Mouse (Mus musculus): ENCODE results near the gene Cnot2. TPM values are rescaled to one million over a fixed set of nuclear protein-coding genes. Genes with fewer than 3 reads are reported as not detected.

Cnot2 gene
- polyA plus RNA-seq, 1 experiment from 2014 or later, result 98.2 TPM

DNA sequence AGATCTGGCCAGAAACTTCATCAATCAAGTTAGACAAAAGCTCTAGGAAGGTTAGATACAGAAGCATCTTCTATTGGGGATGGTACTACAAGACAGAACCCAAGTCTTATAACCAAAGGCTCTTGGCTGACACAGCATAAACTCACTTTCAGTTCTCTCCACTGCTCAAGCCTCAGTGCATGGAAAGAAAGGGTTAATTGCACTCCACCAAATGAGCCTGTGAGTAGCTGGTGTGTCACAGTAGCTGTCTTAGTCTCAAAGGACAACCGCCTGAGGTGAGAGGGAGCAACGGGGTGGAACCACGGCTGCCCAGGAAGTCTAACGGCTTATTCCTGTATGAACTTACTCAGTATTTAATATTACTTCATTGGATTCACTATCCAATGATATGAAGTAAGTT lies 33.4 kb downstream of the Cnot2 start:
- Histone ChIP-seq H3K4me3 (no peak overlapping the region), H3K4me1 (replicated peaks) (peaks cover 7% of the 10 kb centered on the region), H3K9me3 (no peaks in the 10 kb centered on the region), H3K27ac (no peak overlapping the region), H3K9ac (no peak overlapping the region), H3K27me3 (no peaks in the 10 kb centered on the region), H3K36me3 (no peaks in the 10 kb centered on the region), H3K4me2 (no peak overlapping the region)
- 19% methylated on average over 4 of the region's 4 CpGs for WGBS
- ATAC-seq (ENCODE audit: low FRiP score), result no peak

DNA sequence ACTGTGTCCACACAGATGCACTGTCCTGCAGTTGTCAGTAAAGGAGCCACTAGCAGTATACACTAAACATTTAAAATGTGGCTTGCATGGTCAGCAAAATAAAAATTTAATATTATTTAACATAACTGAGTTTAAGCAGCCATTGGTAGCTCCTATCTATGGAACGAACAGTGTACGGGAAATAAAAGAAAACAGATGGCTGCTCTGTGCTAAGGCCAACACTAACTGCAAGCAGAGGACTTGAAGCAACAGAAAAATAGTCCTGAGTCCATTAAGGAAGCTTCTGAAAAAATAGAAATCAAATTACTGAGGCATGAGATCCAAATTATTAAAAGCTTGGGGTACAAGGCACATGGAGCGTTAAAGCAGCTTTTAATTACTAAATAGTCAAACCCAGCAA lies 35.1 kb downstream of the Cnot2 start:
- H3K4me2 ChIP-seq, result no peak overlapping the region
- no peaks in the 10 kb centered on the region for H3K9me3 ChIP-seq
- 80% methylated on average over 3 of the region's 3 CpGs for WGBS
- peaks cover 7% of the 10 kb centered on the region for H3K4me1 ChIP-seq (replicated peaks)
- no peaks in the 10 kb centered on the region for H3K27me3 ChIP-seq
- ATAC-seq (ENCODE audit: low FRiP score), result no peak
- H3K4me3 ChIP-seq, result no peak overlapping the region
- H3K27ac ChIP-seq, result no peak overlapping the region
- H3K9ac ChIP-seq, result no peak overlapping the region
- H3K36me3 ChIP-seq, result no peaks in the 10 kb centered on the region

DNA sequence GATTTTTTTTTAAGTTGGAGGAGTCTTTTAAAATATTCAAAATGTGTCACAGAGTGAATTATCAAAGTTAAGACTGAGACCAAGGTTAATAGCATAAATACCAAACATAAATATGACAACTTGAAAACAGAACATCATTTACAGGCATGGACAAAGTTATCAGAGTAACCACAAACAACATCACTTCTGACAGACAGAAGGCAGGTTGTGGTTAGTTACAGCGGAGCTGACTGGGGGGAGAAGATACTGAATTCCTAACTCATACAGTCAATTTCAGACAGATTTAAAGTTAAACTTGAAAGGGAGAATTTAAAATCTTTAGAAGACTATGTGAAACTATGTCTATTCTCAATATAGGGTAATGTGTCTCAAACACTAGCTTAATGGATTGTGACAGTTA lies 38.2 kb downstream of the Cnot2 start:
- WGBS, result 98% methylated on average over 1 of the region's 1 CpGs
- Histone ChIP-seq H3K4me3 (no peak overlapping the region), H3K27me3 (no peaks in the 10 kb centered on the region), H3K9me3 (no peaks in the 10 kb centered on the region), H3K9ac (no peak overlapping the region), H3K36me3 (no peaks in the 10 kb centered on the region), H3K4me2 (no peak overlapping the region), H3K4me1 (replicated peaks) (peaks cover 9% of the 10 kb centered on the region), H3K27ac (no peak overlapping the region)
- no peak for ATAC-seq (ENCODE audit: low FRiP score)

DNA sequence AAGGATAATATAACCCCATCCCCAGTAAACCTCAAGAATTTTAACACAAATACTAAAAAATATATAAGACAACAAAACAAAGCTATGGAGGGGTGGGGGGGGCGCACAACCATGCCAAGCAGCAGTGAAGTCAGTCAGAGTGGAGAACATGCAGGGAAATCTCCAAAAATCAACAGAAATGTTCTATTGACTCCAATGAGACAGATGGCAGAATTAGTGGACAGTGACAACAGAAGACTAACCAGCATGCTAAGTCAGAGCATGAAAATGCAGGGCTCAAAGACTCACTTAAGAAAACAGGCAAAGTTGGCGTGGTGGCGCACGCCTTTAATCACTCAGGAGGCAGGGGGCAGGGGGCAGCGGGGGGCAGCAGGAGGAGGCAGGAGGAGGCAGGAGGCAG lies 40.6 kb downstream of the Cnot2 start:
- Histone ChIP-seq H3K36me3 (no peaks in the 10 kb centered on the region), H3K9me3 (no peaks in the 10 kb centered on the region), H3K4me3 (no peak overlapping the region), H3K4me2 (no peak overlapping the region), H3K4me1 (replicated peaks) (peaks cover 7% of the 10 kb centered on the region; the same call in 1 of the 2 replicates), H3K27me3 (no peaks in the 10 kb centered on the region), H3K27ac (no peak overlapping the region), H3K9ac (no peak overlapping the region)
- ATAC-seq (ENCODE audit: low FRiP score), result no peak
- WGBS, result 72% methylated on average over 5 of the region's 5 CpGs

DNA sequence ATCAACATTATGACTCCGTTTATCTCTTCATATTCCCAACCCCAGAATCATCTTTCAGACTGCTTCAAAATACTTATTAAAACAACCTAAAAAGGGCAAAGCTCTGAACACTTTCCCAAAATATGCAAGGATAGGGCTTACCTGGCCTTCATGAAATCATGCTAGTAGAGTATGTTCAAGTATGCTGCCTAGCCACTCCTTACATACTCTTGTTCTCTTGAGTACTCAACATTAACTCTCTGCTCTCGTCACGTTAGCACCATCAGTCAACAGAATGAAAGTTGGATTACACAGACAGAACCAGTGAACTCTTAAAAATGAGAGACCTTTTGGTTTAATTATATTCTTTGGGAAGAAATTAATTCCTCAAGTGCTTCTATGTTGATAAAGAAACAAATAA lies 43.8 kb downstream of the Cnot2 start:
- Histone ChIP-seq H3K9ac (no peak overlapping the region), H3K4me2 (no peak overlapping the region), H3K4me1 (replicated peaks) (peaks cover 20% of the 10 kb centered on the region), H3K36me3 (no peaks in the 10 kb centered on the region), H3K4me3 (no peak overlapping the region), H3K27me3 (no peaks in the 10 kb centered on the region), H3K9me3 (no peaks in the 10 kb centered on the region), H3K27ac (no peak overlapping the region)
- 94% methylated on average over 3 of the region's 3 CpGs for WGBS
- ATAC-seq (ENCODE audit: low FRiP score), result no peak

DNA sequence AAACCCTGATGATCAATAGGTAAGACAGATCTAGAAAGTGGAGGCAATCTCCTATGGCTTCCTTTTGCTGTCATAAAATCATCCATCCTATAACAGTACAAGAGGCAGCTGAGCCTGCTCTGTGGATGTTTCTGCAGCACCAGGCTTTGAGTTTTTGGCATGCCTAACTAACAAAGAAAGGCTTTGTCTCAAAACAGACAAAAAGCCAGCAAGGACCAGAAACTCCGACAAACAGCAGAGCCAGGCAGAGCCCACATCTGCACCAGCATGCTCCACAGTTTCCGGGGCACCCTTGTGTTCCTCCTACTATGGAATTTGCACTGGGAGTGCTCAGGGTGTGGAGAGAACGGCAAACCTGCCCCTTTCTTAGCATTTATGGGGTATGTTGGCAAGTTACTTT lies 47.0 kb downstream of the Cnot2 start:
- WGBS, result 9% methylated on average over 3 of the region's 3 CpGs
- H3K4me3 ChIP-seq, result no peak overlapping the region
- ATAC-seq (ENCODE audit: low FRiP score), result no peak
- H3K36me3 ChIP-seq, result no peaks in the 10 kb centered on the region
- H3K9me3 ChIP-seq, result no peaks in the 10 kb centered on the region
- no peak overlapping the region for H3K4me2 ChIP-seq
- peak overlapping the region; percentile 61 for H3K27ac ChIP-seq
- H3K27me3 ChIP-seq, result no peaks in the 10 kb centered on the region
- no peak overlapping the region for H3K9ac ChIP-seq
- peaks cover 17% of the 10 kb centered on the region for H3K4me1 ChIP-seq (replicated peaks)

DNA sequence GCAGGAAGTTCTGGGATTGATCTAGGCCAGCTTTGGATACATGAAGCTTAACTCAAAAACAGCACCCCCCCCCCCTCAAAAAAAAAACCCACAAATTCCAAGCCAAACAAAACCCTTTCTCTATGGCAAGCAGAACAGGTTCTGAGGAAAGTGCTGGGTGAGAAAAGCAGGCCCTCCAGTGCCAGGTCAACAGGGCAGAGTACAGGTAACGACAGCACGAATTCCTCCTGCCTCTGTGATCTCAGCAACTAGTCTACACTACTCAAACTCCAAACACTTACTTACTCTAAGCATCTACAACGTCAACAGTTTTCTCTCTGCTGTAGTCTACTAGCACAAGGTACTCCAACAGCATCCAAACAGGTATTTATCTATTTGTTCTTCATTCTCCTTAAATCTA lies 48.8 kb downstream of the Cnot2 start:
- no peaks in the 10 kb centered on the region for H3K36me3 ChIP-seq
- H3K9me3 ChIP-seq, result no peaks in the 10 kb centered on the region
- no peak overlapping the region for H3K9ac ChIP-seq
- no peaks in the 10 kb centered on the region for H3K27me3 ChIP-seq
- WGBS, result 86% methylated on average over 3 of the region's 3 CpGs
- H3K4me3 ChIP-seq, result no peak overlapping the region
- no peak overlapping the region for H3K4me2 ChIP-seq
- H3K4me1 ChIP-seq (replicated peaks), result peaks cover 14% of the 10 kb centered on the region
- no peak for ATAC-seq (ENCODE audit: low FRiP score)
- no peak overlapping the region for H3K27ac ChIP-seq

DNA sequence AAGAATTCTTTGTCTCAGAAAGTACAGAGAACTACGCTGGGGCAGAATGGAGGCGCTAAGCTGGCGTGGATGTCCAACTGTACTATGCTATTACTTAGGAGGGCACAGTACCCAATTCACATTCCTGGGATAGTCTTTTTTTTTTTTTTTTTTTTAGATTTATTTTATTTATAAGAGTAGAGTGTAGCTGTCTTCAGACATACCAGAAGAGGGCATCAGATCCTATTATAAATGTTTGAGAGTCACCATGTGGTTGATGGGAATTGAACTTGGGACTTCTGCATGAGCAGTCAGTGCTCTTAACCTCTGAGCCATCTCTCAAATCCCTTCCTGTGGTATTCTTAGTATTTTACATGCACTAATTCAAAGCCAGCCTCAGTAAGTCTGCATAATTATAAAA lies 50.2 kb downstream of the Cnot2 start:
- no peak overlapping the region for H3K27ac ChIP-seq
- H3K4me3 ChIP-seq, result no peak overlapping the region
- H3K9ac ChIP-seq, result no peak overlapping the region
- 89% methylated on average over 3 of the region's 3 CpGs for WGBS
- no peaks in the 10 kb centered on the region for H3K36me3 ChIP-seq
- H3K4me2 ChIP-seq, result no peak overlapping the region
- no peaks in the 10 kb centered on the region for H3K27me3 ChIP-seq
- H3K9me3 ChIP-seq, result no peaks in the 10 kb centered on the region
- peaks cover 14% of the 10 kb centered on the region for H3K4me1 ChIP-seq (replicated peaks)
- no peak for ATAC-seq (ENCODE audit: low FRiP score)

DNA sequence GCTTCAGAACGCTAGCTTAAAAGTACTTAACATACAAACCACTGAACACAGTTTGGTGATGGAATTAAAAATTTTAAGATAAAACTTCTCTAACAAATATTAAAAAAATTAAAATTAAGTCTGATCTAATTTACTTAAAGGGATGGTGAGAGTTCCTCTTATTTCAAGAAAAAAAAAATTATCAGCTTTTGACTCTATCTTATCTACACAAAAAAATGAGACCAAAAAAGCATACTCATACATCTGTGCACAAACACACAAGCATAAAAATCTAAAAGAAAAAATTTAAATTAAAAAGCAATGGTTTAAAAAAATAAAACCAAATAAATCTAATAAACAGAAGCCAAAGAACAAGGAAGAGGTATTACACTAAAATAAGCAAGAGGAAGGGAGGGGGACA lies 61.7 kb downstream of the Cnot2 start:
- WGBS, result 91% methylated on average over 1 of the region's 1 CpGs

DNA sequence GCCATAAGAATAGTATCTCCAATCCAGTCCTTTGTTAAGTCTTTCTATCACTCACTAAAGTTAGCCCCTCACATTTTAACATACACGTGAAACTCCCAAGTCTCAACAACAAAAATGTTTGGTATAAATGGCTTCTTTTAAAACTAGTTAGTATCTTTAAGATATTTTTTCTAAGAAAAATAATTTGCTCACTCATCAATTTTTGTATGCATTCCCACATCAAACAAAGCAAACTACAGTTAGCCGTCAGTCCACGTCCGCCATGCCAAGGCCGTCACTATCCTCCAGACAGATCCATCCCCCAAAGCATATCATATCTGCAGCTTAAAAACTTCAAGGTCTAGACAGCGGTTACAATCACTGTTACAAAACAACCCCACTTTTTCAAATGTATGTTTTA lies 65.7 kb downstream of the Cnot2 start:
- H3K36me3 ChIP-seq, result no peaks in the 10 kb centered on the region
- no peak overlapping the region for H3K27ac ChIP-seq
- 96% methylated on average over 6 of the region's 6 CpGs for WGBS
- H3K4me1 ChIP-seq (replicated peaks), result peaks cover 26% of the 10 kb centered on the region
- H3K4me2 ChIP-seq, result no peak overlapping the region
- no peak overlapping the region for H3K4me3 ChIP-seq
- H3K27me3 ChIP-seq, result no peaks in the 10 kb centered on the region
- ATAC-seq (ENCODE audit: low FRiP score), result no peak
- no peaks in the 10 kb centered on the region for H3K9me3 ChIP-seq
- no peak overlapping the region for H3K9ac ChIP-seq

More for the DNA sequence above, 61.7 kb downstream of the Cnot2 start:
- no peak for ATAC-seq (ENCODE audit: low FRiP score)
- H3K4me2 ChIP-seq, result no peak overlapping the region
- no peaks in the 10 kb centered on the region for H3K27me3 ChIP-seq
- no peak overlapping the region for H3K4me3 ChIP-seq
- H3K9ac ChIP-seq, result no peak overlapping the region
- H3K36me3 ChIP-seq, result no peaks in the 10 kb centered on the region
- no peak overlapping the region for H3K27ac ChIP-seq
- no peaks in the 10 kb centered on the region for H3K9me3 ChIP-seq
- H3K4me1 ChIP-seq (replicated peaks), result peaks cover 12% of the 10 kb centered on the region

DNA sequence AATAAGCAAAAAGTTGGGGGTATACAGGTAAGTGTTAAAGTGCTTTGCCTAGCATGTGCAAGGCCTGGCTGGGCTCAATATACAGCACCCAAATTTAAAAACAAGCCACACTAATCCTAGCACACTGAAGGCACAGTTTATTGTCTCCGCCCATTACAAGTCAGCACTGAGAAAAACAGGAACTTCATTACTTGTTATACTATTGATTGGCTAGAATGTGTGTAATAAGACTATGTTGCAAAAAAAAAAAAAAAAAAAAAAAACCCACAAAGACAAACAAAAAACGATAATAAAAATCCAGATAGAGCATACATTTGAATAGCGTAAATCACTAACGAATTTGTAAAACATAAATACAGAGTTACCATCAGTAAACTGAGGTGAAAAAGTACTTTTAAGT lies 66.2 kb downstream of the Cnot2 start:
- ATAC-seq (ENCODE audit: low FRiP score), result no peak

DNA sequence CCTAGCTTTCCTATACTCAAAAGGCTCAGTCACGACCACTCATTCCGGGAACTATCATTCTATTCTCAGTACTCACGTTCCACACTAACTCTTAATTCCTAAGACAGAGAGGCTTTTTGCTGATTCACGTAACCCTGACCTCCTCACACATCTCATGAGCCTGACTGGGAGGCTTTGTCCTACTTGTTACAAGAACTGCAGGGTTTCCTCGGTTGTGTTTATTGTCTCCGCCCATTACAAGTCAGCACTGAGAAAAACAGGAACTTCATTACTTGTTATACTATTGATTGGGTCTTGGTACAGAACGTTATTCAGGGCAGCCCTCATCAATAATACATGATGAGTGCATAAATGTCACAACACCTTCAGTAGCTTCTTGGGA lies 68.1 kb downstream of the Cnot2 start:
- Histone ChIP-seq H3K4me3 (no peak overlapping the region), H3K36me3 (no peaks in the 10 kb centered on the region), H3K4me1 (replicated peaks) (peaks cover 16% of the 10 kb centered on the region), H3K9ac (no peak overlapping the region), H3K27me3 (no peaks in the 10 kb centered on the region), H3K4me2 (no peak overlapping the region), H3K27ac (no peak overlapping the region), H3K9me3 (no peaks in the 10 kb centered on the region)
- no peak for ATAC-seq (ENCODE audit: low FRiP score)
- 48% methylated on average over 7 of the region's 7 CpGs for WGBS

More for the DNA sequence above, 66.2 kb downstream of the Cnot2 start:
- H3K9me3 ChIP-seq, result no peaks in the 10 kb centered on the region
- H3K4me2 ChIP-seq, result no peak overlapping the region
- 96% methylated on average over 4 of the region's 4 CpGs for WGBS
- no peak overlapping the region for H3K27ac ChIP-seq
- no peak overlapping the region for H3K9ac ChIP-seq
- H3K27me3 ChIP-seq, result no peaks in the 10 kb centered on the region
- H3K4me1 ChIP-seq (replicated peaks), result peaks cover 26% of the 10 kb centered on the region
- no peak overlapping the region for H3K4me3 ChIP-seq
- H3K36me3 ChIP-seq, result no peaks in the 10 kb centered on the region

DNA sequence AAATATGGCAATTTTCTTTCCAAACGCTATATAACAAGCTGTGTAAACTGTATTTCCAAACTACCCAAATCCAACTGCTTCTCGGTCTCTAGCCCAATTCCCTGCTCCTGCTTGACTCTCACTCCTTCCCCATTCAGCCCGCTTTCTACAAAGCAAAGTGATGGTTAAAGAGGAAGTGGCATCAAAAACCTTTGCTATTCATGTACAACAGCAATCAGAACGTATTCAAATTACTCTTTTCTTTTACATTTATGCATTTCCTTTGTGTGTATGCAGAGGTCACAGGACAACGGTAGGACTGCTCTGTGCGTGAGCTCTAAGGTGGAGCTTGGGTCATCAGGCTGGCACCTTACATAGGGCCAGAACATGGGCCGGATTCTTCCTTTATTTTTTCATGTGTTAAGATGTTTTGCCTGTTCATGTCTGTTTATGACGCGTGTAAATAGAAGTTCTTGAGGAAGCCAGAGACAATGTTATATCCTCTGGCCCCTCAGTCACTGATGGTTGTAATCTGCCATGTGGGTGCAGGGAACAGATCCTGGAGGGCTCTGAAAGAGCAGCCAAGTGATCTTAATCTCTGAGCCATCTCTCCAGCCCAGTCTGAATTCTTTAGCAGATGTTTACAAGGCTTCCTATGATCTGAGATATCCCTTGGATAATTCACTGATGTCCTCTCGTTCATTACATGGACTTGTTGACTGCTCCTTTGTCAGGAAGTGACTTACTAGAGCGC lies 68.6 kb downstream of the Cnot2 start:
- Histone ChIP-seq H3K4me3 (no peak overlapping the region), H3K36me3 (no peaks in the 10 kb centered on the region), H3K9me3 (no peaks in the 10 kb centered on the region), H3K4me1 (replicated peaks) (peaks cover 13% of the 10 kb centered on the region; the same call in 1 of the 2 replicates), H3K9ac (no peak overlapping the region), H3K4me2 (no peak overlapping the region), H3K27ac (no peak overlapping the region), H3K27me3 (no peaks in the 10 kb centered on the region)
- ATAC-seq (ENCODE audit: low FRiP score), result no peak
- 72% methylated on average over 11 of the region's 11 CpGs for WGBS
